Mouse (Mus musculus): ENCODE measurements around the gene Myl9.

Gene Myl9

GRCm38 (mm10) chr2:156764022-156764421, 11.2 kb upstream of the Myl9 start:
- DNase-seq (ENCODE audit: low spot score in 2 of 2), result no peak

- no peak for DNase-seq (ENCODE audit: low spot score in 2 of 2)
Measured at GRCm38 (mm10) chr2:156764747-156765146, 10.5 kb upstream of the Myl9 start.

- DNase-seq (ENCODE audit: low spot score in 2 of 2), result no peak
Measured at GRCm38 (mm10) chr2:156765593-156765992, 9.6 kb upstream of the Myl9 start.

GRCm38 (mm10) chr2:156766227-156767019, 8.8 kb upstream of the Myl9 start:
- no peak for DNase-seq (ENCODE audit: low spot score in 2 of 2)

- DNase-seq (ENCODE audit: low spot score in 2 of 2), result no peak
Measured at GRCm38 (mm10) chr2:156767108-156767507, 8.1 kb upstream of the Myl9 start.

GRCm38 (mm10) chr2:156769274-156769673, 5.9 kb upstream of the Myl9 start:
- no peak for DNase-seq (ENCODE audit: low spot score in 2 of 2)

- no peak for DNase-seq (ENCODE audit: low spot score in 2 of 2)
Measured at GRCm38 (mm10) chr2:156773470-156773869, 1.8 kb upstream of the Myl9 start.

GRCm38 (mm10) chr2:156774035-156774737, 1.0 kb upstream of the Myl9 start:
- no peak for DNase-seq (ENCODE audit: low spot score in 2 of 2)

GRCm38 (mm10) chr2:156775455-156776435, 525 bp downstream of the Myl9 start:
- no peak for DNase-seq (ENCODE audit: low spot score in 2 of 2)

- no peak for DNase-seq (ENCODE audit: low spot score in 2 of 2)
Measured at GRCm38 (mm10) chr2:156776907-156777306, 1.7 kb downstream of the Myl9 start.

GRCm38 (mm10) chr2:156777326-156778004, 2.2 kb downstream of the Myl9 start:
- DNase-seq (ENCODE audit: low spot score in 2 of 2), result no peak

GRCm38 (mm10) chr2:156778571-156778970, 3.4 kb downstream of the Myl9 start:
- no peak for DNase-seq (ENCODE audit: low spot score in 2 of 2)

- DNase-seq (ENCODE audit: low spot score in 2 of 2), result no peak
Measured at GRCm38 (mm10) chr2:156779036-156779435, 3.8 kb downstream of the Myl9 start.

- no peak for DNase-seq (ENCODE audit: low spot score in 2 of 2)
Measured at GRCm38 (mm10) chr2:156779488-156779887, 4.3 kb downstream of the Myl9 start.

- DNase-seq (ENCODE audit: low spot score in 2 of 2), result no peak
Measured at GRCm38 (mm10) chr2:156780129-156780528, 4.9 kb downstream of the Myl9 start.

- DNase-seq (ENCODE audit: low spot score in 2 of 2), result no peak
Measured at GRCm38 (mm10) chr2:156780752-156781151, 5.5 kb downstream of the Myl9 start.

GRCm38 (mm10) chr2:156781281-156781680, 6.1 kb downstream of the Myl9 start:
- no peak for DNase-seq (ENCODE audit: low spot score in 2 of 2)

GRCm38 (mm10) chr2:156781836-156782480, 6.7 kb downstream of the Myl9 start:
- DNase-seq (ENCODE audit: low spot score in 2 of 2), result no peak

GRCm38 (mm10) chr2:156782481-156783348, 7.5 kb downstream of the Myl9 start:
- DNase-seq (ENCODE audit: low spot score in 2 of 2), result no peak

- DNase-seq (ENCODE audit: low spot score in 2 of 2), result no peak
Measured at GRCm38 (mm10) chr2:156783349-156783728, 8.1 kb downstream of the Myl9 start.

Measured in natural killer cell, adult 2 months (primary cell).